Mouse (Mus musculus): ENCODE results near the gene Ica1l. TPM values are rescaled to one million over a fixed set of nuclear protein-coding genes. Genes with fewer than 3 reads are reported as not detected.

Ica1l gene
- total RNA-seq, 2 experiments from 2014 or later: 0.20 to 0.48 TPM

- Histone ChIP-seq H3K27ac (no peak overlapping the region), H3K4me3 (no peak overlapping the region)
- intact Hi-C loops (cut with DNase I): no loop called here
- TF ChIP-seq CTCF (IDR thresholded peaks at IDR 0.05): no peak
- DNase-seq: no peak
These were observed 99.2 kb downstream of the Ica1l start for GRCm38 (mm10) chr1:59943825-59944224.

DNA sequence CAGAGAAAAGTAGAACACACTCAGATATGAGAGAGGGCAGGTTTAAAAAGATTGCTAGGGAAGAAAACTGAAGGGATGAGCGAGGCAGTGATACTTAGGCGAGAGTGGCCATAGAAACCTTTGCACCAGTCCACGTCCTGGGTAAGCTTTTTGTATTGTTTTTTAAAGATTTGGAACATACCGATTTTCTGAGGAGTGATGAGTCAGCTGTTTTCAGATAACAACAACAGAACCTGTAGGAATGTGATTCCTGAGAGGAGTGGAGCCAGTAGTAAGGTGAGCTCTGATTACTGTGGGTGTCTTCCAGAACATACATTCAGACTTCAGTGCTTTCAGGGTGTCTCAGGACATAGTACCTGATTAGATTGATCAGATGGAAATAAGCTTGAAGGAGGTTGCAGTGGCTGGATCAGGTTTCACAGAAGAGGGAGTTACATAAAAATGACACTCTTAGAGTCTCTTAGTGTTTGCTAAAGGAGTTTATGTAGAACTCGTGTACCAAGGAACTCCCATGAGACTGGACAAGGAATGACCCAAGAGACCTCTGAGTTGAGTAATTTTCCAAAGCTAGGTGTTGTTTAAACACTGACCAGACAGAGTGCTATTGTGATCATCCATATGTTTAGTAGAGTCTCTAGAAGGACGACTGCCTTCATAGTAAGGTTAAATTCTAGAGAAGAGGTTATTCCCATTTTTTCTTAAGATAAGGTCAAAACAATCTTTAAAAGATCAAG, 100.8 kb downstream of the Ica1l start:
- H3K27ac ChIP-seq: no peak overlapping the region
- no peak overlapping the region for H3K4me3 ChIP-seq
- intact Hi-C loops (cut with DNase I): no loop called here
- no peak for DNase-seq
- no peak for TF ChIP-seq CTCF (IDR thresholded peaks at IDR 0.05)

GRCm38 (mm10) chr1:59941063-59941462, 101.9 kb downstream of the Ica1l start:
- no peak for DNase-seq
- no peak overlapping the region for H3K4me3 ChIP-seq
- no peak overlapping the region for H3K27ac ChIP-seq
- TF ChIP-seq CTCF (IDR thresholded peaks at IDR 0.05): no peak
- intact Hi-C loops (cut with DNase I): no loop called here

DNA sequence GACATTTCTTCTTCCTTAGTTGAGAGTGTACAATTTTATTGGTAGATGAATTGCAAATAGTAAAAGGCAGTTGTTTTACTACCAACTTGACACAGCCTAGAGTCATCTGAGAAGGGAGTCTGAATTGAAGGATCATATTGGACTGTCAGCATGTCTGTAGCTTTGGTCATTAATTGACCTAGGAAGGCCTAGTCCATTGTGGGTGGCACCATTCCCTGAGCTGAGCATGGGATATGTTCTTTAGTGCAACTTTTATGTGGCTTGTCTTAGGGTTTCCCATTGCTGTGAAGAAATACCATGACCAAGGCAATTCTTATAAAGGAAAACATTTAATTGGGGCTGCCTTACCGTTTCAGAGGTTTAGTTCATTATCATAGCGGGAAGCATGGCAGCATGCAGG, 110.0 kb downstream of the Ica1l start:
- intact Hi-C loops (cut with DNase I): no loop called here
- DNase-seq: no peak
- Histone ChIP-seq H3K27ac (no peak overlapping the region), H3K4me3 (no peak overlapping the region)
- TF ChIP-seq CTCF (IDR thresholded peaks at IDR 0.05): no peak

Other genes starting within 250 kb of the Ica1l start
- 1 to 10 TPM; 4.4 to 9.3 TPM for gene Fam117b, start 130.2 kb downstream of the Ica1l start, total RNA-seq (2021)
- 1 to 10 TPM; 3.9 to 6.5 TPM for gene Carf, start 55.1 kb upstream of the Ica1l start, total RNA-seq (2021)
- 10 to 100 TPM; 12.7 to 13.8 TPM for gene Wdr12, start 55.5 kb upstream of the Ica1l start, total RNA-seq (2021)
- gene Nbeal1, start 137.4 kb upstream of the Ica1l start, total RNA-seq (2021): 10 to 100 TPM; 26.7 to 31.7 TPM